Mouse (Mus musculus) embryonic fibroblast, embryonic 13.5 days (primary cell): ENCODE data around the gene 4932438H23Rik.

Experiments
- CTCF ChIP-seq: IDR thresholded peaks from 2 replicates; pipeline ENCODE4 v1.5.1; 2011; ENCODE audit warnings: mild to moderate bottlenecking, control low read depth, low read length, moderate library complexity, borderline replicate concordance; ENCODE audit not compliant: insufficient read depth
- POLR2A ChIP-seq: IDR thresholded peaks from 2 replicates; pipeline ENCODE4 v1.6.1; 2011; ENCODE audit warnings: low read depth, mild to moderate bottlenecking, control low read depth, low read length, moderate library complexity

DNA sequence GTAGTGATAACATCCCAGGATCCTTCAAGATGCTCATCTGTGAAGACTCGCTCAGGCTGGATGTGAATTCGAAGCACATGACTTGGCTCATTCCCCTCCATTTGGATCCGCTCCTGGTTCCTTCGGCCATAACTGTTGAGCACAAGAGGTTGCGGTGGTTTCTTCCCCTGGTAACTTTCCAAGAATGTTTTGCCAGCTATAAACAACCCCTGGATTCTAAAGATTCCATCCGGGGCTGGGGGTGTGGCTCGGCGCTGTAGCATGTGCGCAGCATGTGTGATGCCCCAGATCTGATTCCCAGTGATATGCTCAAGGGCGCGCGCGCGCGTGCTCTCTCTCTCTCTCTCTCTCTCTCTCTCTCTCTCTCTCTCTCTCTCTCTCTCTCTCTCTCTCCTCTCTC is 35.0 kb upstream of the 4932438H23Rik start:
- no peak for TF ChIP-seq CTCF
- no peak for TF ChIP-seq POLR2A
